Mouse (Mus musculus) midbrain, postnatal 0 days (tissue): ENCODE results near the gene Map3k9. TPM values are rescaled to one million over a fixed set of nuclear protein-coding genes. Genes with fewer than 3 reads are reported as not detected.

Experiments
- ATAC-seq: fragments of 200-750 bp; cut with Nextera tagmentation; 2 replicates; pipeline ENCODE4 v1.8.0; 2017; ENCODE audit warnings: moderate number of reproducible peaks, mild to moderate bottlenecking, moderate TSS enrichment, moderate library complexity; ENCODE audit not compliant: low FRiP score
- DNase-seq: peaks from one replicate; pipeline ENCODE4 v3.0.0-alpha.2; 2015; ENCODE audit warnings: low spot score
- H3K27ac ChIP-seq: fragments of 300-500 bp; sonication (generic); 2 replicates; pipeline ENCODE4 v1.5.1; 2014; ENCODE audit warnings: low read depth, mild to moderate bottlenecking, low read length, mixed read lengths
- H3K27me3 ChIP-seq: fragments of 300-500 bp; sonication (generic); 2 replicates; pipeline ENCODE4 v1.6.1; 2014; ENCODE audit warnings: low read length, control low read depth, mixed read lengths; ENCODE audit not compliant: insufficient read depth
- H3K36me3 ChIP-seq: fragments of 300-500 bp; sonication (generic); 2 replicates; pipeline ENCODE4 v1.6.1; 2014; ENCODE audit warnings: low read length, control low read depth, mixed read lengths; ENCODE audit not compliant: insufficient read depth
- H3K4me1 ChIP-seq: fragments of 300-500 bp; sonication (generic); 2 replicates; pipeline ENCODE4 v1.6.1; 2014; ENCODE audit warnings: mild to moderate bottlenecking, control low read depth, antibody characterized with exemption, low read length, mixed read lengths; ENCODE audit not compliant: insufficient read depth
- H3K4me2 ChIP-seq: fragments of 300-500 bp; sonication (generic); 2 replicates; pipeline ENCODE4 v1.6.1; 2014; ENCODE audit warnings: low read depth, mild to moderate bottlenecking, low read length, mixed read lengths; ENCODE audit not compliant: poor library complexity, severe bottlenecking
- H3K4me3 ChIP-seq: fragments of 300-500 bp; sonication (generic); 2 replicates; pipeline ENCODE4 v1.5.1; 2014; ENCODE audit warnings: low read depth, mild to moderate bottlenecking, low read length, moderate library complexity
- H3K9ac ChIP-seq: fragments of 300-500 bp; sonication (generic); replicated peaks from 2 replicates; pipeline ENCODE4 v1.6.1; 2014; ENCODE audit warnings: mild to moderate bottlenecking, low read length, moderate library complexity, mixed read lengths; ENCODE audit not compliant: poor library complexity, severe bottlenecking
- H3K9me3 ChIP-seq: fragments of 300-500 bp; sonication (generic); 2 replicates; pipeline ENCODE4 v1.6.1; 2016; ENCODE audit warnings: low read length, control low read depth
- CTCF ChIP-seq: IDR thresholded peaks from 2 replicates; pipeline ENCODE4 v1.5.1; 2016; ENCODE audit warnings: antibody characterized with exemption, mild to moderate bottlenecking
- WGBS: fragments of 180-500 bp; shearing (Covaris S2); extraction: QIAGEN DNeasy Blood & Tissue Kit; methylation state at CpG from one replicate; pipeline ENCODE4 v1.1.7; 2014; 5-methylcytosine and 5-hydroxymethylcytosine counted together
- polyA plus RNA-seq: library from polyadenylated mRNA; unstranded; fragments of >200 nt; fragmentation: Nextera tagmentation; extraction: Ambion mirVana; gene quantifications from 2 replicates; pipeline ENCODE4 v1.2.1, GENCODE M21; 2015
- total RNA-seq: library from RNA; depleted of rRNA; stranded (reverse); fragments of >200 nt; gene quantifications from 2 replicates; pipeline ENCODE4 v1.2.3, GENCODE M21; 2014

Map3k9 gene
- total and polyA plus RNA-seq, 2 experiments from 2014 or later: 9.3 to 67.1 TPM

DNA sequence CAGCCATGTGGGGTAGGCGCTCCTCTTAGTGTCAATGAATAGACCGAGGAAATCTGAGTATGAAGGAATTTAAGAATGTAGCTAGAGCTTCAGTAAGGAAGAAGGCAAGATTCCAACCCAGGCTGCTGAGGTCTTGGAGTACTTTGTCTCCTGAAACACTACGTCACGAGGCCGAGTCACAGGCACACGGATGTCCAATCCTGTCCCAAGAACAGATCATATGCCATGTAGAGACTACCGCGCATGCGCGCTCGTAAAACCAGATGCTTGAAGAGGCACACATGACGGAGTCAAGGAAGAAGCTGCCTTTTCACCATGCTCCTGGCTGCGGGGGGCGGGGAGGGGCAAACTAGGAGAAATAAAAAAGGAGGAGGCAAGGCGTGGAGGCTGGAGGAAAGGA is 90.9 kb downstream of the Map3k9 start:
- DNase-seq (no peak), ATAC-seq (no peak)
- no peak overlapping the region for H3K9ac ChIP-seq
- TF ChIP-seq CTCF: no peak
- H3K4me3 ChIP-seq: no peak overlapping the region
- no peaks in the 10 kb centered on the region for H3K4me1 ChIP-seq
- H3K36me3 ChIP-seq: no peaks in the 10 kb centered on the region
- no peak overlapping the region for H3K4me2 ChIP-seq
- H3K27me3 ChIP-seq: no peaks in the 10 kb centered on the region
- no peaks in the 10 kb centered on the region for H3K9me3 ChIP-seq
- WGBS: 94% methylated on average over 15 of the region's 15 CpGs
- H3K27ac ChIP-seq: no peak overlapping the region

DNA sequence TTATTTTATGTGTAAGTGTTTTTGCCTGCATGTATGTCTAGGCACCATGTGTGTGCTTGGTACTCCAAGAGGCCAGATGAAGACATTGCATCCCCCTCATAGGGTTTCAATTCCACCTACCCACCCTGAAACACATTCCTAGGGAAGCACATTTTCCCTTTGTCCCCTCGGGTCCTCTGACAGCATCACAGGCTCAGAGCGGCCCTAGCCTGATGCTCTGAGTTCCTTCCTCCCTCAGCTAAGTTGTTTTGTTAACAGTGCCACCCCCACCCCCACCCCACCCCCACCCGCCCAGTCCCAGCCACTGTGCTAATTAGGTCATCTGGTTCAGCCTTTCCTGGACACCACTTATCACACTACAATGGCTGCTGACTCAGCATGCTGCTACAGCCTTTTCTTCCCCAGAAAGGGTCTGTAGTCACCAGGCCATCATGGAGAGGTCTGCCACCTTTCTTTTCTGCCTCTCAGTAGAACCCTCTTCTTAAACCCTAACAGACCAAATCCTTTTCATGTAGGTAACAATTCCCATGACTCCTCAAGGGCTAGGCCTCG is 91.4 kb downstream of the Map3k9 start:
- H3K36me3 ChIP-seq: no peaks in the 10 kb centered on the region
- H3K4me2 ChIP-seq: no peak overlapping the region
- no peak for DNase-seq
- no peak overlapping the region for H3K9ac ChIP-seq
- no peaks in the 10 kb centered on the region for H3K4me1 ChIP-seq
- no peak for ATAC-seq
- H3K9me3 ChIP-seq: no peaks in the 10 kb centered on the region
- TF ChIP-seq CTCF: no peak
- WGBS: 46% methylated on average over 4 of the region's 4 CpGs
- H3K27ac ChIP-seq: no peak overlapping the region
- H3K27me3 ChIP-seq: no peaks in the 10 kb centered on the region
- H3K4me3 ChIP-seq: no peak overlapping the region

DNA sequence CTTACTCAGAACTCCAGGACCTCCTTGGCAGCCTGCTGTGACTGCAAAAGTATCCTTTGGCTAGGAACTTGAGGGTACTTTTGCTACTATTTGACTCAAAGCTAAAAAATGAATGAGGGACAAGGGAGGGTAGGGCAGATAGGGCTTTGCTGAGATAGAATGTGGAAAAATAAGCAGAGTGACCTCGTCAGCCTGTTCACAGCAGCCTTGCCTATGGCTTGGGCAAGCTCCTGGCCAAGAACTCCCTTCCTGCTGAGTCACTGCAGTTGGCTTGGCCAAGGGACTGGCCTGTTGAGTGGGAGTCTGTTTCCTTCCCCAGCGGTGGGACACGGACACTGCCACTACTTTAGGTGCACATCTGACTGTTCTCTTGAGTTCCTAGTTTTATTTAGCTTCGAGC is 92.4 kb downstream of the Map3k9 start:
- H3K4me1 ChIP-seq: no peaks in the 10 kb centered on the region
- H3K4me3 ChIP-seq: no peak overlapping the region
- no peak for TF ChIP-seq CTCF
- no peaks in the 10 kb centered on the region for H3K27me3 ChIP-seq
- H3K9ac ChIP-seq: no peak overlapping the region
- no peak overlapping the region for H3K27ac ChIP-seq
- H3K4me2 ChIP-seq: no peak overlapping the region
- DNase-seq (no peak), ATAC-seq (no peak)
- H3K9me3 ChIP-seq: no peaks in the 10 kb centered on the region
- no peaks in the 10 kb centered on the region for H3K36me3 ChIP-seq
- WGBS: 83% methylated on average over 4 of the region's 4 CpGs

DNA sequence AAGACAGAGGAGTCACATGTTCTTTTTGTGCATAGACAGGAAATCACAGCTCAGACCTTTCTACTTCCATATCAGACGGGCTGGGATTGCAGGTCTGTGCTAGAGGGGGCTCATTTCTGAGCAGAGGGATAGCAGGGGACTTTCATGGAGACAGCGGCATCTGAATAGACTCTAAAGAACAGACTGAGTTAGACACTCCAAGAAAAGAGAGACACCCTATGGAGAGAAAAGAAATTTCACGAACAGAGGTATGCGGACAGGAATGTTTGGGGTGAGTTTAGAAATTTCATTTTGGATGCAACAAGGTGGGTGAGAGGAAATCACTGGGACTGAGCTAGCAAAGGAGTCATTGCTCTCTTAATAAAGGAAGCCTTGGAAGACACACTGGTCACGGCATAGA is 93.1 kb downstream of the Map3k9 start:
- no peak overlapping the region for H3K9ac ChIP-seq
- ATAC-seq: no peak
- no peaks in the 10 kb centered on the region for H3K4me1 ChIP-seq
- no peaks in the 10 kb centered on the region for H3K9me3 ChIP-seq
- WGBS: 79% methylated on average over 5 of the region's 5 CpGs
- TF ChIP-seq CTCF: no peak
- H3K36me3 ChIP-seq: no peaks in the 10 kb centered on the region
- no peak overlapping the region for H3K4me3 ChIP-seq
- DNase-seq: no peak
- H3K27ac ChIP-seq: no peak overlapping the region
- no peaks in the 10 kb centered on the region for H3K27me3 ChIP-seq
- H3K4me2 ChIP-seq: no peak overlapping the region

DNA sequence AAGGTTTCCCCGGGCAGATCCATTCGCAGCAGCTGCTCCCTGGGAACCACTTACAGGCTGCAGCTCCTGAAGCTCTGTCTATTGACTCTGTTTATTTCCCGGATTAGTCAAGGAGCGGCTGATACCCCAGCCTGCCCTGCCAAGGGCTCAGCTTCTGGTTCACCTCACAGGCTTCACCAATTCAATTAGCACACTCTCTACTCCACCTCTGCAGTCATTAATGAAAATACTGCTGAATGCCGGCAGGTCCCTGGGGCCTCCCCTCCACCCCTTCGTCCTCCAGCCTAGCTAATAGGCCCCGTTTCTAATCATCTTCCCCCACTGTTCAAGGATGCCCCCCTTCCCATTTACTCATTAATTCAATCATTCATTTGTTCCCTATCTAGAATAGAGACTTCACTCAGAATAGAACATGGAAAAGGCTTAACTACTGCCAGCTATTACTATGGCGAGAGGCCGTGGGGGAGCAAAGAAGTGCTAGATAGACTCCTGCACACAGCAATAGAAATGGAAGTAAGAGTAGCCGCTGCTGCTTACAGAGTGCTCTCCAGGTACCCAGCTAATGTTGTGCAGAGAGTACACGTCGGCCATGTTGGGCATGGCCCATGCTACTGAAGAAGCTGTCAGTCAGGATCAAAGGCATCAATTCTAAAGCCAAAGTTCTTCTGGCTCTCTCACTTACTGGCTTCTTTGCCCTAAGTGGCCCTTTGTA is 94.4 kb downstream of the Map3k9 start:
- Histone ChIP-seq H3K36me3 (no peaks in the 10 kb centered on the region), H3K27me3 (no peaks in the 10 kb centered on the region), H3K9ac (no peak overlapping the region), H3K4me2 (no peak overlapping the region), H3K9me3 (no peaks in the 10 kb centered on the region), H3K4me3 (no peak overlapping the region), H3K27ac (no peak overlapping the region), H3K4me1 (no peaks in the 10 kb centered on the region)
- ATAC-seq (peak; percentile 31; the same call in 1 of the 2 replicates), DNase-seq (peak; percentile 39)
- TF ChIP-seq CTCF: no peak
- 24% methylated on average over 12 of the region's 12 CpGs for WGBS

DNA sequence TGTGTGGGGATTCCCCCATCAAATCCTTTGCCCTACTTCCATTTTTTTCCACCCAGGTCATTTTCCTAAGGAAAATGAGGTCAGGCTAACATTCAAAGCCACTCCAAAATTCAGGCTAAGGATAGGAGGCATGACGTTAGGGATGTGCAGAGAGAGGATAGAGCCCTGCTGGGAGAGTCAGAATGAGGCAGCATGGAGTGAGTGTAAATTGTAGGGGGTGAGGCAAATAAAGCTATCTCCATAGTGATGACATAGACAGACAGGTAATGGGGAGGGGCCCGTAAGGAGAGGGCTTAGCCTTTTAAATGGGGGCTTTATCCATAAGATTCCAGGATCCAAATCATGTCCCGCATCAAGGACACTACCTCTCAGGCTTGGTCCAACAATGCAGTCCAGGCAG is 95.0 kb downstream of the Map3k9 start:
- H3K27me3 ChIP-seq: no peaks in the 10 kb centered on the region
- WGBS: 33% methylated on average over 3 of the region's 3 CpGs
- no peak overlapping the region for H3K4me2 ChIP-seq
- no peaks in the 10 kb centered on the region for H3K4me1 ChIP-seq
- H3K36me3 ChIP-seq: no peaks in the 10 kb centered on the region
- TF ChIP-seq CTCF: no peak
- no peak overlapping the region for H3K4me3 ChIP-seq
- no peaks in the 10 kb centered on the region for H3K9me3 ChIP-seq
- ATAC-seq: peak; percentile 63; the same call in 1 of the 2 replicates
- DNase-seq: no peak
- H3K27ac ChIP-seq: no peak overlapping the region
- 0 out of 2 replicates have a peak overlapping the region, but pooled peaks have one; percentile 1 for H3K9ac ChIP-seq
